Mouse (Mus musculus): ENCODE results near the gene Parp3.

DNA sequence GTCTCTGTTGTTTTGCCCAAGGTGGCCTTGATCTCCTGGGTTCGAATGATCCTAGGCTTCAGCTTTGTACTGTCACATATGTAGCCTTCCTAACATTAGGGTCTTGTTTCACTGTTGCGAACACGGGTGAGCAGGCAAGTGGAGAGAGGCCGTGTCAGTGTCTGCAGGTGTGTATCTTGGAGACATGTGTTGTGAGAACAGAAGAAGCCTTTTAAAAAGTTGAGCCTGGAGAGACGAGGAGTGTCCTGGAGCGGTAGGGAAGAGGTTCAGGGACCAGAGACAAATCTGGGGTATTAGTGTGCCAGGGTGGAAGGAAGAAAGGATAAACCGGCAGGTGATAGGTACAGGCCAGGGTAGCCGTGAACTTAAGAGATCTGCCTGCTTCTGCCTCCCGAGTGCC is 1.4 kb upstream of the Parp3 start:
- no peak for TF ChIP-seq CTCF (IDR thresholded peaks at IDR 0.05 in 2 of 3, conservative IDR thresholded peaks at IDR 0.05 in 1 of 3; ENCODE audit: control insufficient read depth in 1 of 3, insufficient read depth in 1 of 3, low read depth in 2 of 3, low read length in 3 of 3, poor library complexity in 1 of 3, severe bottlenecking in 1 of 3)
- TF ChIP-seq USF1 (IDR thresholded peaks at IDR 0.05; ENCODE audit: low read depth, low read length), result no peak
- TF ChIP-seq JUND (IDR thresholded peaks at IDR 0.05; ENCODE audit: low read depth, low read length), result no peak
- no peak for TF ChIP-seq MEF2A (IDR thresholded peaks at IDR 0.05; ENCODE audit: extremely low read depth, insufficient replicate concordance, low read depth, low read length, poor library complexity, severe bottlenecking)
- TF ChIP-seq ETS1 (IDR thresholded peaks at IDR 0.05; ENCODE audit: low read depth, low read length), result no peak
